Mouse (Mus musculus) left cerebral cortex, postnatal 25 days (tissue): ENCODE measurements around the gene Nif3l1. TPM values are rescaled to one million over a fixed set of nuclear protein-coding genes. Genes with fewer than 3 reads are reported as not detected.

Source experiments
- DNase-seq, 2 experiments: peaks; one replicate each; pipeline ENCODE4 v3.0.0; 2022; ENCODE audit warnings: low spot score in 2 of 2, mixed read lengths in 1 of 2
- intact Hi-C: fragments of 180-260 bp; cut with DNase I; formaldehyde crosslinking; loops from one replicate; pipeline ENCODE4 v1.15.1; 2025
- total RNA-seq, 2 experiments: library from RNA; stranded (reverse); gene quantifications; 2 replicates each; pipeline ENCODE4 v1.2.3; 2021

Nif3l1 gene
- total RNA-seq, 2 experiments from 2014 or later, result 14.7 to 21.7 TPM

DNA sequence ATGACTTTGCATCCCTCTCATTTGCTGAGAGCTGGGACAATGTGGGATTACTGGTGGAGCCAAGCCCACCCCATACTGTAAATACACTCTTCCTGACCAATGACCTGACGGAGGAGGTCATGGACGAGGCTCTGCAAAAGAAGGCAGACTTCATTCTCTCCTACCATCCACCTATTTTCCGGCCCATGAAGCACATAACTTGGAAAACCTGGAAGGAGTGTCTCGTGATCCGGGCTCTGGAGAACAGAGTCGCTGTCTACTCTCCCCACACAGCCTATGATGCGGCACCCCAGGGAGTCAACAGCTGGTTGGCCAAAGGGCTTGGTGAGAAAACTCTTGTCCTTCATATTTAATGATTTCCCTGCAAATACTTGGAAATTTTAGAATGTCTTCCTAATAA is 2.8 kb downstream of the Nif3l1 start:
- intact Hi-C loops, result no loop called here
- DNase-seq, result no peak

DNA sequence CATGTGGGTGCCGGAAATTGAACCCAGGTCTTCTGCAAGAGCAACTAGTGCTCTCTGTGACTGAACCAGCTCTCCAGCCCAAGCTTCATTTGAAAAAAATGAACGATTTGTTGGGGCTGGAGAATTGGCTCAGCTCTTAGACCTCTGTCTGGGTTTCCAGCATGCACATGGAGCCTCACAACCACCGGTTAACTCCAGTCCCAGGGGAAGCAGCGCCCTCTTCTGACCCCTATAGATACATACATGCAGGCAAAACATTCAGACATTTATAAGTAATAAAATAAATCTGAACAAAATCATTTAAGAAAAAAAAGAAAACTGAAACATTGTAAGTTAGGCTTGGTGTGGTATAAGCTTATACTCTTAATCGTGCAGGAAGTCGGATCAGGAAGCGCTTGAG is 3.4 kb downstream of the Nif3l1 start:
- intact Hi-C loops, result no loop called here
- no peak for DNase-seq

DNA sequence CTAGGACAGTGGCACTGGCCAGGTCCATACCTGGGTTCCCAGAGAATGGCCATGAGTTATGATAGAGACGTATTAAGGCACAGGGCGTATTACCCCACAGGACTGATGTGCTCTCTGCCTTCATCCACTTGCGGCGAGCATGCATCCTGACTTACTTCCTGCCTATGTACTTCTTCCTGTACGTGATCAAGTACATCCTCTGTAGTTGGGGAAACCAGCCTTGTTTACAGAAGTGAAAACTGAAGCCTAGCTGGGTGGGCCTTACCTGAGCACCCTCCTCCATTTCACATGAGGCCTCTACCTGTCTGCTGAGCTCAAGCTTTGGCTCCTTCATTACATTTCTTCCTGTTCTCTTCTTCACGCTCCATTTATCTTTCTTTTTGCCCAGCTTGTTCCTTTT is 9.4 kb downstream of the Nif3l1 start:
- intact Hi-C loops, result no loop called here
- no peak for DNase-seq

DNA sequence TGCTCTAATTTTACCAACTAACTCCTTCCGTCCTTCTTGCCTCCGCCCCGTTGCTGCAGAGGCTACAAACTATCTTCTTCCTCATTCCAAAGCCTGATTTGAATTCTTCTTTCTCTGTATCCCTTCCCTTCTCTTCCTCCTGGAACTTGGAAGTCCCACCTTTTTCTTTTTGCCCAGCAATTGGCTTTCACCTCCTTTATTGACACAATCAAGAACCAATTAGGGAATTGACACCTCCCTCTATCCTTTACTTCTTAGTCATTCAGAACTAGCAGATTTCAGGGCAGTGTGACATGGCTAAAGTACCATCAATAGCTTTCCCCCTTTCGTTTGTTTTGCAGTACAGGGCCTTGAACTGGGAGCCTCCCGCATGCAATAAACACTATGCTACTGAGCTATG is 13.2 kb downstream of the Nif3l1 start:
- intact Hi-C loops, result no loop called here
- DNase-seq, result no peak

DNA sequence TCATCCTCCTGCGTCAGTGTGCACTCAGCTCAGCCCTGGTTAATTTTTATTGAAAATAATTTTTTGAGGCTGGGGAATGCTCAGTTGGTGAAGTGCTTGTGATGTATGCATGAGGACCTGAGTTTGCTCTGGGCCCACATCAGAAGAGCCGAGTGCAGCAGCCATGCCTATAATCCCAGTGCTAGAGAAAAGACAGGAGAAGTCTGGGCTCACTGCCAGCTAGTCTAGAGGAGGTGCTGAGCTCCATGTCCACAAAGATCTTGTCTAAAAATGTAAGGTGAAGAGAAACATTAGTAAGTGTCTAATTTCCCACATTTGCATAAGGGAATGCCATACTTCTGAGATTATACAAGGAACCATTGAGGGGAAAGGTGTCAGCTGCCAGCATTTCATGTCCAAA is 13.9 kb downstream of the Nif3l1 start:
- DNase-seq, result peak; percentile 28 to 40
- intact Hi-C loops, result no loop called here

DNA sequence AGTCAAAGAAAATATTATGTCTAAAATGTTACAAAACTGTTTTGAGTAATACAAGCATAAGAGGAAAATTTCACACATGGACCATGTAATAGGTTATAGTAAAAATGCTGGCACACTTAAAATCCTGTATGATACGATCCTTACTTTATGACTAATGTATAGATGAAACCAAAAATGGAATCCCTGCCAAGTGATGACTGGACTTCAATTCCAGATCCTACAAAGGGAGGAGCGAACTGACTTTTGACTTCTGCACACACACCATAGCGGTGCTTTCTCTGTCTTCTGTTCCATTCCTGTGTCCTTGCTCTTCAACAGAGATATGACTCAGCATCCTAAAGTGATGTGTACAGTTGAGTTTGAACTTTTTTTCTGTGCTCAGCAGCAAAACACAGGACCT is 15.6 kb downstream of the Nif3l1 start:
- no peak for DNase-seq
- intact Hi-C loops, result no loop called here

DNA sequence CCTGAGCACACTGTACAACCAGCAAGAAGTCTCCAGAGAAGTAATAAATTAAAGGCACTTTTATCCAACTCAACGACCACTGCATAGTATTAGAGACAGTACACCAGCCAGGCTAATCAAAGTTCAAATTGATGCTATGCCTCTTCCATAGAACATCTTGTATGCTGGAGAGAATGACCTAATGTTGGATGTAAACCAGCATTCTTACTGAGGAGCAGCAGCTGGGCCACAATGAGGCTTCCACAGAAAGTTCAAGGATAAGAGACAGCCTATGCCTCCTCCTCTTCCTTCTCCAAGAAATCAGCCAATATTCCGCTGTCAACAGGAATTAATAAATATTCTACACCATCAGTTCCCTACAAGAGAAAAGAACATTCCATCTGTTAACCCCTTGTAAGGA is 19.0 kb downstream of the Nif3l1 start:
- intact Hi-C loops, result no loop called here
- no peak for DNase-seq

GRCm38 (mm10) chr1:58465042-58465441 is 20.1 kb downstream of the Nif3l1 start:
- intact Hi-C loops, result no loop called here
- DNase-seq, result no peak

GRCm38 (mm10) chr1:58465561-58465960 is 20.6 kb downstream of the Nif3l1 start:
- no peak for DNase-seq
- intact Hi-C loops, result no loop called here

- intact Hi-C loops, result no loop called here
- DNase-seq, result no peak
Observed at GRCm38 (mm10) chr1:58475662-58476061, 30.7 kb downstream of the Nif3l1 start.

GRCm38 (mm10) chr1:58482647-58483046 is 37.7 kb downstream of the Nif3l1 start:
- peak in 1 of 2 experiments; percentile 57 for DNase-seq
- intact Hi-C loops, result no loop called here

GRCm38 (mm10) chr1:58495603-58496002 is 50.7 kb downstream of the Nif3l1 start:
- intact Hi-C loops, result no loop called here
- no peak for DNase-seq

- peak in 1 of 2 experiments; percentile 52 for DNase-seq
- intact Hi-C loops, result no loop called here
Observed at GRCm38 (mm10) chr1:58497678-58498077, 52.7 kb downstream of the Nif3l1 start.

DNA sequence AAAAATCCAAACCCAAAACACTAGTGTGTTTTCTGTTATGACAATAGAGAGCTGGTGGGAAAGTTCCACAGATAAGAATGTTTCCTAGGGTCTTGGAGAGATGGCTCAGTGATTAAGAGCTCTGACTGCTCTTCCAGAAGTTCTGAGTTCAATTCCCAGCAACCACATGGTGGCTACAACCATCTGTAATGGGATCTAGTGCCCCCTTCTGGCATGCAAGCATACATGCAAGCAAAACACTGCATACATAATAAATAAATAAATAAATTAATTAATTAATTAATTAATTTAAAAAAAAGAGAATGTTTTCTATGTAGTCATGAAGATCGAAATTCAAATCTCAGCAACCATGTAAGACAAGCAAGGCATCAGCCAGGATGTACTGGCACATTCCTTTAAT is 53.8 kb downstream of the Nif3l1 start:
- intact Hi-C loops, result no loop called here
- no peak for DNase-seq

DNA sequence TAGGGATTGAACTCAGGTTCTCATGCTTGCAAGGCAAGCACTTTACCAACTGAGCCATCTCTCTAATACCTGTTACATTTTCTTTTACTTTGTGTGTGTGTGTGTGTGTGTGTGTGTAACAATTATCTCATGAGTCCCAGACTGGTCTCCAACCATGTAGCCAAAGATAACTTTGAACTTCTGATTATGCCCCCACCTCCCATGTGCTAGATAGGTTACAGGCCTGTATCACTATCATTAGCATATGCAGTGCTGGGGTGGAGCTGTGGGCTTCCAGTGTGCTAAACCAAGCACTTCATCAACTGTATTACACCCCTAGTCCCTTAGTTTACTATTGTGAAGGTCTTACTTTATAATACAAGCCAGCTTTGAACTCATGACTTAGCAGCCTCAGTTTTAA is 58.2 kb downstream of the Nif3l1 start:
- intact Hi-C loops, result no loop called here
- DNase-seq, result no peak

- intact Hi-C loops, result no loop called here
- no peak for DNase-seq
Observed at GRCm38 (mm10) chr1:58503793-58504370, 58.9 kb downstream of the Nif3l1 start.

GRCm38 (mm10) chr1:58504577-58505254 is 59.8 kb downstream of the Nif3l1 start, which contains the start of gene Orc2:
Gene Orc2 (minus strand): TSS chr1:58505109.
- DNase-seq, result peak; percentile 92 to 97
- intact Hi-C loops, result no loop called here

DNA sequence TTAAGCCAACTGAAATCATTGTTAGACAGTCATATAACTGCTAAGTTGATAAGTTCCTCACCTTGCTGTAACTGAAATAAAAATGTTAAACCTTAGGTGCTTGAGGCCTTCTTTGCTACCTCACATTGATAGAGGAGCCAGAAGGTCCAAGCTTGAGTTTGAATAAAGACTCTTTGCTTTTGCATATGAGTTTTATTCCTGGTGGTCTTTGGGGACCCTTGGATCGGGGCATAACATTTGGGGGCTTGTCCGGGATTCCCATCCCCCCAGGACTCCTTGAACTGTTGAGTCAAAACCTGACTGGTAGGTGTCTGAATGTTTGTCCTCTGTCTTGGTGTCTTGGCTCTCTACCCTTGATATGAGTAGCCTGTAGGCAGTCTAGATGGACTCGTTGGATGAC is 62.3 kb downstream of the Nif3l1 start:
- DNase-seq, result no peak
- intact Hi-C loops, result no loop called here
